Mouse (Mus musculus): ENCODE results near the gene Aim2.
"Not testable (repeated sequence)": the region's sequence is repeated elsewhere in the genome, so short reads cannot be mapped to it uniquely, and the experiment has no call there.

The Aim2 gene

GRCm38 (mm10) chr1:173510595-173510994, 159.9 kb downstream of the Aim2 start:
- H3K4me3 ChIP-seq (replicated peaks; ENCODE audit: low read length); H3K4me1 ChIP-seq (replicated peaks; ENCODE audit: low read depth, low read length); H3K9me3 ChIP-seq (ENCODE audit: low read length); H3K27me3 ChIP-seq (ENCODE audit: insufficient read depth, low read length); H3K36me3 ChIP-seq (ENCODE audit: insufficient read depth, low read length): not testable (repeated sequence)
